Mouse (Mus musculus) gastrocnemius, postnatal 25 days (tissue): Measurements from ENCODE around the gene Slc15a3. TPM values are rescaled to one million over a fixed set of nuclear protein-coding genes. Genes with fewer than 3 reads are reported as not detected.

ENCODE experiments used
- DNase-seq: peaks from one replicate; pipeline ENCODE4 v3.0.0; 2022
- long read RNA-seq, 2 experiments: library from polyadenylated mRNA; stranded (forward); transcript quantifications; one replicate each; pipeline ENCODE4 v2.0.0; 2021
- total RNA-seq, 2 experiments: library from RNA; stranded (reverse); gene quantifications; 1 replicate in 1 of 2; 2 replicates in 1 of 2; pipeline ENCODE4 v1.2.3; 2021

Gene Slc15a3
- total RNA-seq = under 1 TPM; 0.38 to 0.67 TPM
- long read RNA-seq, experiment 1 = 0 reads
- long read RNA-seq, experiment 2 = 0 reads

DNA sequence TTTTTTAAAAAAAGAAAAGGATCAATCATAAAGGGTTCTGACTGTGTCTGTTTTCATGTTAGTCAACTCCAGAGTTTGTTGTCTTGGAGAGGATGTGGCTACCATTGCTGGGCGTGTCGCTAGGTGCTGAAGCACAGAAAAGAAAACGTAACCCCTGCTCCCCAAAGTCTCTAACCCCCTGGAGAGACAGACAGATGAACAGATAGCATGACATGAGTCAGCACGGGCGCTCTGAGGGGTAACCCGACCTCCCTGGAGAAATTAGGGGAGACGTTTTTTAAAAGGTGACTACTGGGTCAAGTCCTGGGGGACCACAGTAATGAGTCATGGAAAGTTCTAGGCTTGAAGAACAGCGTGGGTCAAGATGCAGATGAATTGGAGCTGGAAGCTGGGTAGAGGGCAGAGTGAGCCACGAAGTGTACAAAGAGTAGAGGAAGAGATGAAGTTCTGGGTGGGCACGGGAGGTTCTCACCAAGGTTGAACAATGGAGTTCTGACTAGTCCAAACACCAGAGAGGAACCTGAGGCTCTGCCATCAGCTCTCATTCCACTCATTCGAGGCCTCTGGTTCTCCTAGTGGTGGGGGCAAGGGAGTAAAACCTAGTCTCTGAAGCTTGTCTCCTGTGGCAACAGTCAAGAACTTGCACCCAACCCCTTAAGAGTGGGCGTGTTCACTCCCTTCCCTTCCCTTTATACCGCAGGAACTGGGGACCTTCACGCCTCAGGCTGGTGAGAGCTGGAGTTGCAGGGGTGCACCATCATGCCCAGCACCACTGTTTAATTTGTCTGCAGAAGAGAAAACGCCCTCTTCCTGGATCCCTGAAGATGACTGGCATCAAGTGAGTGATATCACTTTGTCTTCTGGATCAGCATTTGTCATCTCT is at the start of gene Slc15a3:
Gene Slc15a3, plus strand, starts transcription at position 718 of the 883 bp plus-strand sequence.
- DNase-seq = no peak

DNA sequence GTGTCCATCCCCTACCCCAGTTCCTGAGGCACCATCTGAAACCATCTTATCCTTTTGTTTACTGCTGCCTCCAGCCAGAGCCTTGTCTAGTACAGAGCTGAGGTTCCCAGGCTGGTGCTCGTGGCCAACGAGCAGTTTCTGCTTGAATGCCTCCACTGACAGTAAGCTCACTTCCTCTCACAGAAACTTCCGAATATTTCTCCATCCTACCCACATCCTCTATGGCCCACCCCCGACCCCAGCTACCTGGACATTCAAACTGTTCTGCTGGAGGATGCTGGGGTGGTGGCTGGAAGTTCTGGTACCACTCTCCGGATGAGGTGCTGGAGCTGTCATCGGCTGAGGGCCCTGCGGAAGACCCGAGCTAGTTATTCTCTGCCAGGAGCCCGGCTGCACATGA is 49.2 kb upstream of the Slc15a3 start:
- DNase-seq = no peak

DNA sequence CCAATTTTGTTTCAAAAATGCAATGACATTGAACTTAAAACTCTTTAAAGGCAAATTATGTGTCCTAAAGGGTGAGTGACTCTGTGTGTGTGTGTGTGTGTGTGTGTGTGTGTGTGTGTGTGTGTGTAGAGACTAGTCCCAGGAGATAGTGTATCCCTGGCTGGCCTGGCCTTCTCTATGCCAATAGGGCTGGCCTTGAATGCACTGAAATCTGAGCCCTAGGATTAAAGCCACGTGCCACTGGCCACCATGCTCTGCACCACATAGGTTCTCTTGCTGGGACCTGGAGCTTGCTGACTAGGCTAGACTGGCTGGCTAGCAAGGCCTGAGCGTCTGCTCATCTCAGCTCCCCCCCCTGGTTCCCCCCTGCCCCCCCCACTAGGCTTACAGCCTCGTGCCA is 46.5 kb upstream of the Slc15a3 start:
- peak; percentile 78 for DNase-seq

DNA sequence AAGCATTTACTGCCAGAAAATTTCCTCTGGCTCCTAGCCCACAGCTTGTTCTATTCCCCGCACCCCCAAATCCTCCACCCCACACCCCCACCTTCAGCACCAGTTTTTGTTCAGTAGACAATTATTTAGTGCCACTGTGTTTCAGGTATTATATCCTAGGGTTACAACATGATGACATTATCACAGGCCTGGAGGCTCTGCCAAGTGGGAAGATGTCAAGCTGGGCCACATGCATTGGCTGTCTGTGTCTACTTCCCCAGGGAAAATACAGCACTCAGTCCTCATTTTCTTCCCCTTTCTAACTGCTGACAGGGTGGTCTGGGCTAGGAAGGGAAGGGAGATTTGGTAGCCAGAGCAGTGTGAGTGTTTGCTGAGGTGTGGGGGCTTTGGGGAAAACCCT is 44.6 kb upstream of the Slc15a3 start:
- DNase-seq = no peak

DNA sequence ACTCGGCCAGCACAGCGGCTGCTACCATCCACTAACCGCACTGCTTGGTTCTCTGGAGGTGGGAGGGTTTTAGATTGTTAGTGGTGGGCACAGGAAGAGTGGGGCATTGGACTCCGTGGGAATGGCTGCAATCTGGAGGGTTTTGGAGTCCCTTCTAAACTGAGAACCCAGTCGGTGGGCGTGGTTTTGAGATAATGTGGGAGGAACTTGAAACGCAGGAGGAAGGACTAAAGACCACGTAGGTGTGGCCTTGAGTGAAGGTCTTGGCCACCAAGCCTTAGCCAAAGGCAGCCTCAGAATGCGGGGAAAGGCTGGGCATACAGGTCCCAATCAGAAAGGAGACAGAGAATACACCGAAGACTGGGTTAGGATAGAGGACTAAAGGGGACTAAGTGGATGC is 41.0 kb upstream of the Slc15a3 start:
- DNase-seq = no peak

DNA sequence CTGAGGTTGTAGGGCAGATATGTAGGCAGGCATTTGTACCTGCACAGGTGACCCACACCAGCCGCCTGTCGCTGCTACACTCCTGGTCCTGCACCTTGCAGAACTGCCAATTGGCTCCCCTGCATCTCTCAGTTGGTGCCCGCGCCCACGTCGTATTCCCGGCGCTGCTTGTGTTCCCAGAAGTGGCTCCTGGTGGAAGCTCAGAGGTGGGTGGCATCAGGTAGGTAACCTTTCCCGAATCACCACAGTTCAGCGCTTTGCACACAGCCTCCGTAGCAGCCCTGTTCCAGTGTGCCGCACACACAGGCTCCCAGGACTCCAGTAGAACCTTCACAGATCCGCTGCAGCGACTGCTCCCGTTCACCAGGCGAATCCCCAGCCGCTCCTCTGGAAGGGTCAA is 40.4 kb upstream of the Slc15a3 start:
- no peak for DNase-seq

DNA sequence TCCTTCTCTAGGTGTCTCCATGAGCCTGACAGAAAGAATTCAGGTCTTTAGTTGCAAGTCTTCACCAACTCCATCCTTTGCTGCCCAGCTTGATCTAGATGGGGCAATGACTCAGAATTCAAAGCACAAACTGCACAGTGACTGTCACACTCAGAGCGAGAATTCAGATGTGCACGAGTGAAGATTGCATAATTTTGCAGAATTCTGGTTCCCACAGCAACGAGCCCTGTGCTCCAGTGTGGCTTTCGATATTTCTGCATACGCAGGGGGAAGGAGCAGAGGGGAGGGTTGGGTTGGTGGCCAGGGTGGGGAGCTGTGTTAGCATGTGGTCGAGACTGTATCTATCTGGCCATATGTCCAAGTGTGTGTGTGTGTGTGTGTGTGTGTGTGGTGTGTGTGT is 38.5 kb upstream of the Slc15a3 start:
- DNase-seq = no peak

DNA sequence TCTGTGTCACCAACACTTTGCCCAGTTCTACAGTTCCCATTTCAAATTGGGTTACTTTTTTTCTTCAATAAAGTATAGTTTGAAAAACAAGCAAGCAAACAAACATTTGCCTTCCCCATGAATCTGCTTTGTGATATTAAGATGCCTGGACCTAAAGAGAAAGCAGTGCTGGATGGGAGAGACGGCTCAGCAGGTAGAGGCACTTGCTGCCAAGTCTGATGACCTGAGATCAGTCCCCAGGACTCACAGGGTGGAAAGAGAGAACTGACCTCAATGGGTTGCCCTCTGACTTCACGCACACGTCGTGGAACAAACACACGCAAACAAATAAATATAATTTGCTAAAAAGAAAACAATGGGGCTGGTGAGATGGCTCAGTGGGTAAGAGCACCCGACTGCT is 37.6 kb upstream of the Slc15a3 start:
- no peak for DNase-seq

DNA sequence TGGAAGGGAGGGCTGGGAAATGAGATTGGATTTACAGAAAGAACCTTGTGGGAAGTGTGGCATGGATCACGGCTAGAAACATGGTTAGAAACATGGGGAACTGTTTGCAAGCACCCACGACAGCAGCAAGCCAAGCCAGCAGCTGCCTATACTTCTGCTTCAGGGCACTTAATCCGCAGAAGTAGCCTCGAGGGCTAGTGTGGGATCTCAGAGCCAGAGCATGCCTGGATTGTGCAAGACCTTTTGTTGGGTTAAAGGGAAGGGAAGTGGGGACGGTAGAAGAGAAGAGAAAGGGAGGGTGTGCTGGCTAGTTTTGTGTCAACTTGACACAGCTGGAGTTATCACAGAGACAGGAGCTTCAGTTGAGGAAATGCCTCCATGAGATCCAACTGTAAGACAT is 35.8 kb upstream of the Slc15a3 start:
- no peak for DNase-seq

DNA sequence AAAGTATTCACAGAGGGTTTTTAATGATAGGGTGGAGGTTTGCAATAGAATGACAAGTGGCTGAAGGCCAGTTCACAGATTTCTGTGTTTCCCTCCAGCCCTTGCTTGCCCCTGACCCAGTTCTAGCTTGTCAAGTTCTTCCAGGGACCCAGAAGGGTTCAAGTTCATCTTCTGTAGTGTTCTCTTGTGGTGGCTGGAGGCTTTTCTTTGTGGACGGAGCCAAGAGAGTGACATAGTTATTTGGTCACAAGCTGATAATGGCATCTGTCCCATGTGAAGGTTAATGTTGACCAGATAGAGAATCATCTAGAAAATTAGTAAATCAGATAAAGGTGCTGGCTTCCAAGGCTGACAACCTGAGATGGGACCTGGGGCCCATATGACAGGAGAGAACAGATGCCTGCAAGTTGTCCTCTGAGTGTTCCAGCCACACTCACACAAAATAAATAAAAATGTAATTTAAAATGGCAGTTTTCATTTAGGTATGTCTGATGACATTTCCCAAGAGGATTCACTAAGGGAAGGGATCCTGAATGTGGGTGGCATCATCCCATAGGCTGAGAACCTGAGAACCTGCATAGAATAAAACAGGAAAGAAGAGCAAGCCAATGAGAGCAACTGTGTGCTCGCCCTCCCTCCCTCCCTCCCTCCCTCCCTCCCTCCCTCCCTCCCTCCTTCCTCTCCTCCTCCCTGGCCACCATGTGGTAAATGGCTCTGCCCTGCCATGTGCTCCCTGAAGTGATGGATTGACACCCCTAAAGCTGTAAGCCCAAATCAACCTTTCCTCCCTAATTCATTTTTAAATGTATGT is 34.5 kb upstream of the Slc15a3 start:
- DNase-seq = no peak

DNA sequence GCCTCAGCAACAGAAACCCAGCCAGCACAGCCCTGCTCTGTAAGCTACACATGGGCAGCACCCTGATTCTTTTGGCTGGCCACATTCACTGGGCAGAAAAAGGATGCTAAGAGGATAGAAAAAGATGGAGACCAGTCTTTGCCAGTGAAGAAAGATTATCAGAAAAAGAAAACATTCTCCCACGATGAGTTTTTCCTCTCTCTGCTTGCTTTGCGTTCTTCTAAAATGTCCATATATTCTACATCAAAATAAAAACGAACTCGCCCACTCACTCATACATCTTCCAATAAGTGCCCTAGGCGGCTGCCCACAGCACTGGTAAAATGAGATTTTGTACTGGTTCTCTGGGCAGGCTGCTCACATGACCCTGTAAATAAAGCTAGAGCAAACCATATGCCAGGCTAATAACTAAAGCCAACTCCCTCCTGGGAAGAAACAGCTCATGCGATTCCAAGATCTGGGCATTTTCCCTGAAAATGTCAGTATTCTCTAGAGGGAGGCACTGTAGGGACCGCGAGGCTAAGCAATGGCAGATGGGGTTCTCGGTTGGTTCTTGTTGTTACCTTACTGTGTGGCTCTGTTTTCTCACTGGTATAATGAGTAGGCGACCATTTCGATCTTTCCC is 33.8 kb upstream of the Slc15a3 start:
- DNase-seq = no peak

DNA sequence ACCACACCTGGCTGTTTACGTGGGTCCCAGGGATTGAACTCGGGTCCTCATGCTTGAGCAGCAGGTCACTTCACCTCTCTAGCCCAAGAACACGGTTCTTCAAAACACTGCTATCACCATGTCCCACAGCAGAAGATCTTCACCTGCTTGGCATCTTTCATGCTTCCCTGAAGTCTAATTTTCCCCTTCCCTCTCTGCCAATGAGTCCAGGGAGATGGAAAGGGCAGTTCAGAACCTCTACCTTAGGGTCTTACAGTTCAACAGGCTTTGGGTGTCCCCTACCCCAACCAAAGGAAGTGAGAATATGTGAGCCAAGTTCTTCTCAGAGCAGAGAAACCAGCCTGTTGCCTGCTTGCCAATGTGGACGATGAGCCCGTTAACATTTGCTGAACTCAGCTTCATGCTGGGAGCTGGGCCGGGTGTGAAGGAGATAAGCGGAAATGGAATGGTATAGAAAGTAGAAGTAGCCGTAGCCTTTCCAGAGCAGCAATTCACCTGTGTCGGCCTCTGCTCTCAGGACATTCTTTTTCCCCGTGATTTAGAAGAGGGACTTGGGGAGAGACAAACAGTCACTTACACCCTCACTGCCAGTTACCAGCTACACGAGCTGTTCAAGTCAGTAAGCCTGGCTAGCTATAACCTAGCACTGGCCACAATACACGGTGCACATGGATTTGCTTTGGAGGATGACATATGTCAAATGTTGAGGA is 30.8 kb upstream of the Slc15a3 start:
- no peak for DNase-seq

DNA sequence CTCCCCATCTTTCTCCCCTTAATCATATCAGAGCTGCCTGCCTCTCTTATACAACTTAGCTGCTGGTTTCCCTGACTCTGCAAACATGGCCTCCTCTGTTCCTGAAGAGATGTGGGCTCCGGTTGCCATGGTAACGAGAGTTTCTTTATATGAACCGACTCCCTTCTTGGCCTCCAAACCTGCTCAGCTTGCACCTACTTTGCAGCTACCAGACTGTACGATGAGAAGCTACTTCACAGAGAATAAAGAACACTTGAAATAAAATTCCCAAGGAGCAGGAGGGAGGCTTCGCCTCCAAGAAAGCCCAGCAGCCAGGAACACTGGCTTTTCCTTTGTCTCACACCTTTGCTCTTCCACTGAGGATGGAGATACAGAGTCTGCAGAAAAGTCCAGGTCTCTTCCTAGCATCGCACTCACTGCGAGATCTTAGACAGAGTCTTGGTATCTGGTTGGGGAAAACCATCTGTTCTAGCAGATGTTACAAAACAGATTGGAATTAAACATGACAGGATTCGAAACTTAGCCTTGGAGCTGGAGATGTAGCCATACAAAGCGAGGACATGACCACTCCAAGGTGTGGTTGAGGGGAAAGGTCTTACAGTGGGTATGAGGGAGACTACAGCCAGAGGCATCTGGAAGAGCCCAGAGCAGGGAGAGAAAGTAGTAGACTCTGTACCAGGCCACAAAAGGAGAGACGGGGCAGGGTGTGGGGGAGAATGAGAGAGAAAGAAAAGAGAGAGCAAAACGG is 29.9 kb upstream of the Slc15a3 start:
- no peak for DNase-seq

DNA sequence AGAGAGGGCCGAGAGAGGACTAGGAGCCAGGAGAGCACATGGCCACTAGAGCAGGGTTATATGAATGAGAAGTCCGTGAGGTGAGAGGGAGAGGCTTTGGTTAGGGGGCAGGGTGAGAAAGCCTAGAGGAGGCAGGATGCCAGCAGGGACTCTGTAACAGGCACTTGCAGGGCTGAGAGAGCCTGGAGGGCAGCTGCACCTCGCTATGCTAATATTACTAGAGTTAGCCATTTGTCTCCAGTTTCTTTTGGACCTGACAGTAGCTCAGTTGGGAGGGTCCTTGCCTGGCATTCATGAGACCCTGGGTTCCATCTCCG is 29.4 kb upstream of the Slc15a3 start:
- DNase-seq = no peak

DNA sequence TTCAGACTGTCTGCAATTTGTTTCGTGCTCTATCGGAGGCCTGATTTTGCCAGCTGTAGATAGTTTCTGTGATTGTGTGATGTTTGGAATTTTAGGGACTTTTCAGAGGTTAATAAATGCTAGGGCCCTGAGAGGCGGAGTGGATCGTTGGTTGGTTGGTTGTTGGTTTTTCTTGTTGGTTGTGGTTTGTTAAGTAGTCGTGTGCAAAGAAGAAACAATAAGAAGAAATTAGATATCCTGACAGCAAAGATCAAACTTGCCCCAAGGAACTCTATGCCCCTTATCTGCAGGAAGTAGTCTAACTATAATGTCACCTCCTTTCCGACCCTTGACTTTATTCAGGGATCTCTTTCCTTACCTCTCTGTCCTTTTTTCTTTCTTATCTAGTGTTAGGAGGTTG is 28.1 kb upstream of the Slc15a3 start:
- no peak for DNase-seq

DNA sequence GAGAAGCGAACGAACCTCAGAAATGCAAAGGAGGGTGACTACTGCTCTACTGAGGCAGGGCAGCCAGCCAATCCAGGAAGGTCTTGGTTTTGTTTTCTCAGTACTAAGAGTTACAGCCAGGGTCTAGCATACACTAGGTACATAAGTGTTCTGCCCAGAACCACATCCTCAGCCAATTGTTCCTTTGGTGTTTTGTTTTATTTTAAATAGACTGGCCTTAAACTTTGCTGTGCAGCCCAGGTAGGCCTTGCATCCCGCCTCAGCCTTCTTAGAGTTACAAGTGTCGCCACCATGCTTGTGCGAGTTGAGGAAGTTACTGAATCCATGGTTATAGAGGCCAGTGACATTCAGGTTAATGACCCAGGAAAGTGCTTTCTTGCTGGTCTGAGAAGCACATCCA is 26.5 kb upstream of the Slc15a3 start:
- DNase-seq = no peak

DNA sequence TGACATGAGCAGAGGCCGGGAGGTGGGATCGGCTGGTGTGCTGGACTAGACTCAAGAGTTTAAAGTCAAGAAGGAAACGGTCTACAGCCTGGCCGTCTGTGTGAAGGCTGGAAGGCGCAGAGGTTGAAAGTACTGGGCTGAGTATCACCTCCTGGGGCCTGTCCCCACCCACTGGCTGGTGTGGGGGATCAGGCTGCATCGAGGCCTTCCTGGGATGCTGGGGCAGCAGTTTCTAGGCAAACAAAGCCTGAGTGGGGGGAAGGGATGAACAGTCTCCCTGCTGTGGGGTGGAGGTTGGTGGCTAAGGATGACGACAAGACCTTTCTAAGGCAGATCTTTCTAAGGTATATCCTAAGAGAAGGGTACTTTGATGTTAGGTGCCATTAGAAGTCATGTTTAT is 25.6 kb upstream of the Slc15a3 start:
- no peak for DNase-seq

DNA sequence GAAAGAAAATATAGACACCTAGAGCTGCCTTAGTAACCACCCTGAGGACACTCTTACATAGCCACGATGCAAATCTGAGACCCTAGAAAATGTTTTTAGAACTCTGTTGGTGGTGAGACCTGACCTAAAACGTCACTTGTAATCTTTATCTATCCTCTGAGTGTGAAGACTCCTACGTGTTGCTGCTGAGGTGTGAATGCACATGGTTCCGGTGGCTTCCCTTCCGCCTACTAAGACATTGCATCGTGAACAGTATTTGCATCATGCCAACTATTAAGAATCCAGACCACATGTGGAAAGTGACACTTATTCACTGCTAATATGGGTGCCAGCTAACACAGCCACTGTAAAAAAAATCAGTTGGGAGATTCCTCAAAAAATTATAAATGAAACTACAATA is 23.7 kb upstream of the Slc15a3 start:
- no peak for DNase-seq

DNA sequence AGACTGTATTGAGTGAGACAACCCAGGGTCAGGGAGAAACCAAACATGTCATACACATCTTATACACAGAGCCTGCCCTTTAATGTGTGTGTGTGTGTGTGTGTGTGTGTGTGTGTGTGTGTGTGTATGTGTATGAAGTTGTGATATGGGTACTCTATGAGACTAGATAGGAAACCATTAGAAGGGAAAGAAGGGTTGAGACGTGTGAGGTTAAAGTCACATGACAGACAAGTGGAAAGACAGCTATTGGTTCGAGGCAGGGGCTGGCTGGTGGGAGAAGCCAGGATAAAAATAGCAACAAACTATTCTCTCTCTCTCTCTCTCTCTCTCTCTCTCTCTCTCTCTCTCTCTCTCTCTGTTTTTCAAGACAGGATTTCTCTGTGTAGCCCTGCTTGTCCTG is 23.1 kb upstream of the Slc15a3 start:
- DNase-seq = no peak

DNA sequence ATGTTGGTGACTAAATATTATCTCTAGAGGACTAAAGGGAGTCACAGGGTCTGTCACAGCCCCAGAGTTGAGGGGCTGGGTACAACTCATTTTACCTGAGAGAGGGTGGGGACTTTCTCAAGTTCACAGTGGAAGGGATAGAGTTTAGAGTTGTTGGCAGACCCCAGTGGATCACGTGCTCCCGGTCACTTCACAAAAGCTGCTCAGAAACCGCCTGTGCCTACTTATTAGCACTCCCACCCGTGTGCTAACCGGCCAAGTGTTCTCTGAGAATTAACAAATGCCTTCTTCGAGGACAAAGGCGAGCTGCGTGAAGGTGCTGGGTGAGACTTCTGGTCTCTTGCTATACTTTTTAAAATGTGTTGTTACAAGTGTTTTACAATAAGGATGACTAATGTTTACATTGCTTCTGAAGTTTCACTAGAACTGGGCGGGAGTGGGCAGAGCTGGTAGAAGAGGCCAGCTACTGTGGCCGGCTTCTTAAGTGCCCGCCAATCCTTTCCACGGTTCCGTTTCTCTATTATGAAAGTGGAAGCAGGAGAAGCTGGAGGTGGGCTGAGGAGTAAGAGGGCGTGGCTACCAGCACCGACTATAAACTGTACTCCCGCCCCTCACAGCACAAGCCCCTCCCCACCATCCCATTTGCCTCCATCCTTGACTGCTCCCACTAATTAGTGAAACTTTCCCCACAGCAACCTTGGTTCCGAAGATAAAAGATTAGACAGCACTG is 21.1 kb upstream of the Slc15a3 start:
- no peak for DNase-seq

DNA sequence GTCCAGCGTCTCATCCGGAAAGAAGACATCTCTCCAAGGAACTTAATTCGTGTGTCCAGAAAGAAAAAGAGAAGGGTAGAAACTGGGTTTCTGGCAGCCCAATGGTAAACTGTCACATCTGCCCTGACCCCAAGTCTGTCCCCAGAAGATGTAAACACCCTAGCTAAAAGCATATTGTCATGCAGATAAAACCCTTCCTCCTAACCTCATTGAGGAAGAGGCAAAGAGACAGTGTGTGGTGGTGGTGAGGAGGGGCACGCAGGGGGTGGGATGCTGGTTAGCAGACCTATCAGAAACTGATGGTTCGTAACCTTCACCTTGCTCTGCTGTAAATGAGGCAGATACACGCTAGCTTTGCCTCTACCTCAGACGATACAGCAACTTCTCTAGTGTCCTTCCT is 18.2 kb upstream of the Slc15a3 start:
- no peak for DNase-seq
